Mouse (Mus musculus): Measurements from ENCODE around the gene Themis2.

DNA sequence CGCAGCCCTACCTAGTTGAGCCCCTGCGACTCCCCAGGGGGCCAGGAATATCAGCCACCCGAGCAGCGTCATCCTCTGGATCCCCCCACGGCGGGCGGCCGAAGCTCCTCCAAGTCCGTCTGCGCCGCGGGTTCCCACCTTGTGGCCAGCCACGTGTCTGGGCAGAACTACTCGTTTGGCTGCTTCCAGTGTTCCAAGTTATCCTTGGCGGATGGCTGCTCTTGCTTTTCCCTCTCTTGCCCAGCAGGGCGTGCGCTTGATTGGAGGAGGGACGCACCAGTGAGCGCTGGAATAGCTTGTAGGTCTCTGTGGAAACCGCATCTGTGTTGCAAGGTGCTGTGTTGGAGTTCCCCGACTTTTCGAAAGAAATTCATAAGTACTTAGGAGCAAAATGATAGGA is 39.2 kb downstream of the Themis2 start, which contains the start of gene Smpdl3b:
- peak; percentile 76 for TF ChIP-seq CTCF (conservative IDR thresholded peaks at IDR 0.05; ENCODE audit: insufficient read depth, insufficient read length, low read depth, low read length)
- TF ChIP-seq POLR2A (IDR thresholded peaks at IDR 0.05; ENCODE audit: low read depth, low read length) = no peak

Measured in kidney, adult 2 months (tissue).